Mouse (Mus musculus) CH12.LX (cell line): ENCODE data around the gene Sept9.

Source experiments
- BHLHE40 ChIP-seq: IDR thresholded peaks from 2 replicates; pipeline ENCODE4 v1.6.1; 2011; ENCODE audit warnings: mild to moderate bottlenecking, low read depth, low read length, improper control_type of control experiment
- CTCF ChIP-seq, 2 experiments: IDR thresholded peaks in 1 of 2; conservative IDR thresholded peaks in 1 of 2; 2 replicates each; pipeline ENCODE4 v1.5.1; 2011 to 2012; ENCODE audit warnings: low read depth in 2 of 2, low read length in 2 of 2, improper control_type of control experiment in 1 of 2, inconsistent platforms in 1 of 2, mild to moderate bottlenecking in 1 of 2, moderate library complexity in 1 of 2
- EP300 ChIP-seq: IDR thresholded peaks from 2 replicates; pipeline ENCODE4 v1.6.1; 2011; ENCODE audit warnings: low read length, improper control_type of control experiment
- HCFC1 ChIP-seq: IDR thresholded peaks from 2 replicates; pipeline ENCODE4 v1.6.1; 2012; ENCODE audit warnings: low read depth, mild to moderate bottlenecking, inconsistent platforms, low read length, improper control_type of control experiment
- MAFK ChIP-seq: IDR thresholded peaks from 2 replicates; pipeline ENCODE4 v1.6.1; 2011; ENCODE audit warnings: low read length, improper control_type of control experiment; ENCODE audit not compliant: insufficient replicate concordance
- POLR2A ChIP-seq: IDR thresholded peaks from 2 replicates; pipeline ENCODE4 v1.6.1; 2011; ENCODE audit warnings: low read depth, mild to moderate bottlenecking, improper control_type of control experiment, low read length
- SIN3A ChIP-seq: IDR thresholded peaks from 2 replicates; pipeline ENCODE4 v1.6.1; 2012; ENCODE audit warnings: low read length, improper control_type of control experiment, inconsistent platforms
- USF2 ChIP-seq: conservative IDR thresholded peaks from 2 replicates; pipeline ENCODE4 v1.6.1; 2011; ENCODE audit warnings: low read depth, low read length, improper control_type of control experiment
- ZC3H11A ChIP-seq: IDR thresholded peaks from 2 replicates; pipeline ENCODE4 v1.6.1; 2012; ENCODE audit warnings: low read depth, mild to moderate bottlenecking, inconsistent platforms, low read length, improper control_type of control experiment

DNA sequence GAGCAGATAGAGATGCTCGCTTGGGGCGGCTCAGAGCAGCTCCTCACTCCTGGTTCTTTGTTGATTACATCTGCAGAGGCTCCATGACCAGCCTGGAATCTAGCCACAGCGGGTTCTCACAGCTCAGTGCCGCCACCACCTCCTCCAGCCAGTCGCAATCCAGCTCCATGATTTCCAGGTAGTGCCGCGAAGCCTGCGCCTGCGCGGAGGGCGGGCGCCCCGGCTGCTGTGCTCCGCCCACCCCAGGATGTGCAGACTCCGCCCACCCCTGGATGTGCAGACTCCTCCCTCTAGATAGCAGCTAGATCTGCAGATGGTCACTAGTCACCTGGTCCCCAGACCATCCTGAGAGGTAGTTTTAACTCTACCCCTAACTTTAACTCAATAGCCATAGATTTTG is 42.7 kb upstream of the Sept9 start:
- TF ChIP-seq CTCF (conservative IDR thresholded peaks at IDR 0.05 in 1 of 2, IDR thresholded peaks at IDR 0.05 in 1 of 2; ENCODE audit: low read depth in 2 of 2, low read length in 2 of 2), result no peak
- no peak for TF ChIP-seq MAFK
- TF ChIP-seq EP300, result no peak
- no peak for TF ChIP-seq HCFC1
- TF ChIP-seq BHLHE40, result no peak
- TF ChIP-seq SIN3A, result no peak
- no peak for TF ChIP-seq POLR2A
- TF ChIP-seq USF2, result no peak
- TF ChIP-seq ZC3H11A, result no peak
